Mouse (Mus musculus): ENCODE results near the gene Pdzrn3.

The Pdzrn3 gene

GRCm38 (mm10) chr6:101377167-101377934, at the start of gene Pdzrn3:
TSS of gene Pdzrn3 (minus strand) at chr6:101377897.
- in situ Hi-C loops (cut with MboI; ENCODE audit: low pct_unique_long_range_greater_than_20kb in 1 of 2, low sequenced_read_pairs in 2 of 2, unreplicated experiment in 1 of 2), result no loop called here

- in situ Hi-C loops (cut with MboI; ENCODE audit: low pct_unique_long_range_greater_than_20kb in 1 of 2, low sequenced_read_pairs in 2 of 2, unreplicated experiment in 1 of 2), result no loop called here
Observed at GRCm38 (mm10) chr6:101427296-101427695, 49.6 kb upstream of the Pdzrn3 start.

GRCm38 (mm10) chr6:101426301-101426700, 48.6 kb upstream of the Pdzrn3 start:
- in situ Hi-C loops (cut with MboI; ENCODE audit: low pct_unique_long_range_greater_than_20kb in 1 of 2, low sequenced_read_pairs in 2 of 2, unreplicated experiment in 1 of 2), result no loop called here

- in situ Hi-C loops (cut with MboI; ENCODE audit: low pct_unique_long_range_greater_than_20kb in 1 of 2, low sequenced_read_pairs in 2 of 2, unreplicated experiment in 1 of 2), result no loop called here
Observed at GRCm38 (mm10) chr6:101422084-101422954, 44.6 kb upstream of the Pdzrn3 start.

- in situ Hi-C loops (cut with MboI; ENCODE audit: low pct_unique_long_range_greater_than_20kb in 1 of 2, low sequenced_read_pairs in 2 of 2, unreplicated experiment in 1 of 2), result no loop called here
Observed at GRCm38 (mm10) chr6:101418213-101418612, 40.5 kb upstream of the Pdzrn3 start.

- in situ Hi-C loops (cut with MboI; ENCODE audit: low pct_unique_long_range_greater_than_20kb in 1 of 2, low sequenced_read_pairs in 2 of 2, unreplicated experiment in 1 of 2), result no loop called here
Observed at GRCm38 (mm10) chr6:101411701-101412100, 34.0 kb upstream of the Pdzrn3 start.

- in situ Hi-C loops (cut with MboI; ENCODE audit: low pct_unique_long_range_greater_than_20kb in 1 of 2, low sequenced_read_pairs in 2 of 2, unreplicated experiment in 1 of 2), result no loop called here
Observed at GRCm38 (mm10) chr6:101411064-101411463, 33.4 kb upstream of the Pdzrn3 start.

- in situ Hi-C loops (cut with MboI; ENCODE audit: low pct_unique_long_range_greater_than_20kb in 1 of 2, low sequenced_read_pairs in 2 of 2, unreplicated experiment in 1 of 2), result no loop called here
Observed at GRCm38 (mm10) chr6:101396711-101397110, 19.0 kb upstream of the Pdzrn3 start.

- in situ Hi-C loops (cut with MboI; ENCODE audit: low pct_unique_long_range_greater_than_20kb in 1 of 2, low sequenced_read_pairs in 2 of 2, unreplicated experiment in 1 of 2), result no loop called here
Observed at GRCm38 (mm10) chr6:101395908-101396307, 18.2 kb upstream of the Pdzrn3 start.

GRCm38 (mm10) chr6:101392801-101393117, 15.1 kb upstream of the Pdzrn3 start:
- in situ Hi-C loops (cut with MboI; ENCODE audit: low pct_unique_long_range_greater_than_20kb in 1 of 2, low sequenced_read_pairs in 2 of 2, unreplicated experiment in 1 of 2), result no loop called here

- in situ Hi-C loops (cut with MboI; ENCODE audit: low pct_unique_long_range_greater_than_20kb in 1 of 2, low sequenced_read_pairs in 2 of 2, unreplicated experiment in 1 of 2), result no loop called here
Observed at GRCm38 (mm10) chr6:101392107-101392800, 14.6 kb upstream of the Pdzrn3 start.

- in situ Hi-C loops (cut with MboI; ENCODE audit: low pct_unique_long_range_greater_than_20kb in 1 of 2, low sequenced_read_pairs in 2 of 2, unreplicated experiment in 1 of 2), result no loop called here
Observed at GRCm38 (mm10) chr6:101385490-101385889, 7.8 kb upstream of the Pdzrn3 start.

GRCm38 (mm10) chr6:101384958-101385357, 7.3 kb upstream of the Pdzrn3 start:
- in situ Hi-C loops (cut with MboI; ENCODE audit: low pct_unique_long_range_greater_than_20kb in 1 of 2, low sequenced_read_pairs in 2 of 2, unreplicated experiment in 1 of 2), result no loop called here

GRCm38 (mm10) chr6:101384476-101384875, 6.8 kb upstream of the Pdzrn3 start:
- in situ Hi-C loops (cut with MboI; ENCODE audit: low pct_unique_long_range_greater_than_20kb in 1 of 2, low sequenced_read_pairs in 2 of 2, unreplicated experiment in 1 of 2), result no loop called here

GRCm38 (mm10) chr6:101382891-101383290, 5.2 kb upstream of the Pdzrn3 start:
- in situ Hi-C loops (cut with MboI; ENCODE audit: low pct_unique_long_range_greater_than_20kb in 1 of 2, low sequenced_read_pairs in 2 of 2, unreplicated experiment in 1 of 2), result no loop called here

- in situ Hi-C loops (cut with MboI; ENCODE audit: low pct_unique_long_range_greater_than_20kb in 1 of 2, low sequenced_read_pairs in 2 of 2, unreplicated experiment in 1 of 2), result no loop called here
Observed at GRCm38 (mm10) chr6:101379546-101379945, 1.8 kb upstream of the Pdzrn3 start.

- in situ Hi-C loops (cut with MboI; ENCODE audit: low pct_unique_long_range_greater_than_20kb in 1 of 2, low sequenced_read_pairs in 2 of 2, unreplicated experiment in 1 of 2), result no loop called here
Observed at GRCm38 (mm10) chr6:101377935-101378609, 375 bp upstream of the Pdzrn3 start.

GRCm38 (mm10) chr6:101376511-101377166, 1.1 kb downstream of the Pdzrn3 start:
- in situ Hi-C loops (cut with MboI; ENCODE audit: low pct_unique_long_range_greater_than_20kb in 1 of 2, low sequenced_read_pairs in 2 of 2, unreplicated experiment in 1 of 2), result no loop called here
